Mouse (Mus musculus) fibroblast of lung, adult 2 months (primary cell): ENCODE measurements around the gene Tmem40.

Source experiments
- DNase-seq: peaks from one replicate; pipeline ENCODE4 v3.0.0-alpha.2; 2011; ENCODE audit warnings: low read depth

The Tmem40 gene

DNA sequence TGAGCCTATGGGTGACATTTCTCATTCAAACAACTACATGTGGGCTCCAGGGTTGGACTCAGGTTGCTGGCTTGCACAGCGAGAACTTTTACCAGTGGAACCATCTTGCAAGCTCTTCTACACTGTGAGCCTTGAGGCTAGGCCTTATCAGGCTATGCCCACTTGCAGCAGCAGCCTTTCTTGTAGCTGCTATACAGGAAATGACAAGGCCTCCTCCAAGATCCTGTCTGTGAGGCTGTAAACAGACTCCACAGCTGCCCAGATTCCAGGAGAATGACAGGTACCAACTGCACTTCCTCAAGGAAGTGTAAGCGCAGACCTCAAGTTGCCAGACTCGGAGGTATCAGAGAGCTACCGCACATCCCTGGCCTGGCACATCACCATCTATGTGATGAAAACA is 6.0 kb upstream of the Tmem40 start:
- no peak for DNase-seq

DNA sequence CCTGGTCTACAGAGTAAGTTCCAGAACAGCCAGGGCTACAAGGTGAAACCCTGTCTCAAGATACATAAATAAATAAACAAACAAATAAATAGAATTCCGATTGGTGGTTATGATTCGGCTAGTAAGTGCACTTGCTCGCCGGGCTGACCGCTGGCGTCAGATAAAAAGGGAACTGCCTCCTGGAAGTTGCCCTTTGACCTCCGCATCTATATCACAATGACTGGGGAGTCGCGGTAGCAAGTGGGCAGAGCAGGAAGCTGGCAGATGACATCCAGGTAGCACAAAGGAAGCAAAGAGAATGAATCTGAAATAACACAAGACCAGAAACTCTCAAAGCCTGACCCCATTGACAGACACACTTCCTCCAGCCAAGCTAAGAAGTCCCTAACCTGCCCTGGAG is 5.1 kb upstream of the Tmem40 start:
- DNase-seq: no peak

DNA sequence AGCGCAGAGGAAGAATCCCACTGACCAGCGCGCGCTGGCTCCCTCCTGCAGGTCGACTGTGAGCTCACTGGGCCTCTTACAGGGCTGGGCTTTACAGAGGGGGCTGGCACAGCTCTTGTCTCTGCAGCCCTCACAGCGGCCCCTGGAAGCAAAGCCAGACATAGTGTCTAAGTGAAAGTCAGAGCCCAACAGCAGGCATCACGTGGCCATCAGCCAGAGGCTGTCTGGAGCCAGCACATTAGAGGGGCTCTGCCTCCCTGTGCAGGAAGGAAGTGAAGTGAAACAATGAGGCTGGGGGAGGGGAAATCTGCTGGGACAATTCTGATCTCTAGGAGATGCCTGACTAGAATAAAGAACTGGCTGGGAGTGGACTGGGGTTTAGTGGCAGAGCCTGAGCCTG is 2.0 kb upstream of the Tmem40 start:
- DNase-seq: no peak

DNA sequence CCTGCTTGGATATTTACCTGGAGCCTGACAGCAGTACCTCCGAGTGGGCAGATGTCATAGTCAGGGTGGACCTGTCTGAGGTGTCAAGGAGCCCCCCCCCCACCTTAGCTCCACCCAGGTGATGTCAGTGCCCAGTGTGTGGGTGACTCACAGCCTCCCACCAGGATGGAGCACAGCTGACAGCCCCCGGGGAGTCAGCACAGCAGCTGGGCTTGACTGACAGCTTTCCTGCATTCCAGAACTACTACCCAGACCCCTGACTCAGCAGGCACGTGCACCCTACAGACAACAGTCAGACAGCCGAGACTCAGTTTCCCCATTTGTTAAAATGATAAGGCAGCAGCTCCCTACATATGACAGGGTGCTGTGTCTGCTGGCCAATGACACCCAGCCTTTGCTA is 1.2 kb downstream of the Tmem40 start:
- no peak for DNase-seq

DNA sequence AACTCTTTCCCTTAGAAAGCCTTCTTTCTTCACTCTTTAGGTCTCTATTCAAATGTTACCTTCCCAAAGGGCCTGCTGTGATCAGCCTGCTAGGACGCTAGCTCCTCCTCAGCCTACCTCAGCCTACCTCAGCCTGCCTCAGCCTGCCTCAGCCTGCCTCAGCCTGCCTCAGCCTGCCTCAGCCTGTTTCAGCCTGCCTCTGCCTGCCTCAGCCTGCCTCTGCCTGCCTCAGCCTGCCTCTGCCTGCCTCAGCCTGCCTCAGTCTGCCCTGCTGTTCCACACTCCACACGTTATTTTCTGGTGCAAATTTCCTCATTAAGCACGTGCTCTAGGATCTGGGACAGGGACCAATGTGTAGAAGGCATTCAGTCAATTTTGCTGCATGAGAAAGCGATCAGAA is 2.1 kb downstream of the Tmem40 start:
- no peak for DNase-seq

DNA sequence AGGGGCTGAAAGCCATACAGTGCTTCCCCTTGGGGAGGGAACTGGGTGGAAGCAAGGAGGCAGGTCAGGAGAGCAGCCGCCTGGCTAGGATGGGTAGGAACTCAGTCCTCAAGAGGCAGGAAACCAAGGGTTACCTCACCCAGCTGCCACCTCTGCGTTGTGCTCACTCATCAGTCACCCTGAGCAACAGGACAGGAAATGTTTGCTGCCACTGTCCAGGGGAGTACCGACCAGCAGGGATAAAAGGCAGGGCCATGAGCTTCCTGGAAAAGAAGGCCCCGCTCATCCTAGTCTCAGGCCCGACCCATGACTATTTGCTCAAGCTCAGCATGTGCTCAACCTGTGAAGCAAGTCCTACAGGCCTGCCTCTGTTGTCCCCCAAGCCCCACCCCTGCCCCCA is 2.7 kb downstream of the Tmem40 start:
- DNase-seq: no peak

DNA sequence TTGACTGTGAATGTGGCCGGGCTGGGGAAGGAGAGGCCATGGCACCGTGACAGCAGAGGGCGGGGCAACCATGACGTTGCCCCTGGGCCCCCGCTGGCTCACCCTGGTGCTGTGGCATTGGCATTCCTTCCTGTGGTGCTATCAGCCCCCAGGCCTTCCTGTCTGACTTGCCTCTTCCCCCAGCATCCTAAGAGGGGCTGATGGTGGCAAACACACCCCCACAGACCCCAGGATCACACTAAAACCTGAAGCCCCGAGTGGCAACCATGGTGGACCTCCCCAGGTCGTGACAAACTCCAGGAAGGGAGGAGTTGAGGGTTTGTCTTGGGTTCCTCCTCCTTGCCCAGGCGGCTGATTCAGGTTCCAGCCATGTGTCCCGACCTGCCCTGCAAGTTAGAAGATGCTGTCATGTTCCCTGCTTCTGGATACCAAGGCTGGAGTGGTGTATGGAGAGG is 3.2 kb downstream of the Tmem40 start:
- no peak for DNase-seq

DNA sequence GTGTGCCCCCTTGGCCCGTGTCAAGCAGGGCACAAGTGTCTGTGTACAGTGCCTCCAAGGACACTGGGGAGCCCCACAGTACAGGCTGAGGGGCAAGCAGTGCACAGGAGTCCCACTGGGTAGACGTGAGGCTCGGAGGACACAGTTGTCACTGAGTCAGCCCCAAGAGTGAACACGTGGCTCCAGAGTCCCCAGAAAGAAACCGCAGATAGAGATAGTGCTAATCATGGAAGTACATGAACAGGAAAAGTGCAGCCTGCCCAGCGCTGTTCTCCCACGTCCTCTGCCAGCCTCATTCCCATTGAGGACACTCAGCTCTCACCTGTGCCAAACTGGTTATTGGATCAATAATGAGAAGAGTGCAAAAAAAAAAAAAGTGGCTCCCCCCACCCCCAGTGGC is 6.7 kb downstream of the Tmem40 start:
- no peak for DNase-seq

DNA sequence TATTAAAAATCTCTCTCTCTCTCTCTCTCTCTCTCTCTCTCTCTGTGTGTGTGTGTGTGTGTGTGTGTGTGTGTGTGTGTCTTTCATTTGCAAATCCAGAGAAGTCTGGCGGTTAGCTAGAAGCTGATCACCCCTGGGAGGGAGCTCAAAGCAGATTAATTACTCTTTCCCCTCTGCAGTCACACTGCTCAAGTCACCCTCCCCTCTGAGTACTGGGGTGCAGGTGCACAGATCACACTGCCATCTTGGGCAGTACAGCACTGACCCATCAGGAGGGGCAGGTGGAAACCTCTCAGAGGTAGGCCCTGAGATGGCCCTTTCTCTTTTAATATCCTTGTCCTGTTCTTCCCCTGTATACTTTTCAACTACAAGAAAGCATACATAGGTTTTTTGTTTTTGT is 15.9 kb downstream of the Tmem40 start:
- DNase-seq: no peak

DNA sequence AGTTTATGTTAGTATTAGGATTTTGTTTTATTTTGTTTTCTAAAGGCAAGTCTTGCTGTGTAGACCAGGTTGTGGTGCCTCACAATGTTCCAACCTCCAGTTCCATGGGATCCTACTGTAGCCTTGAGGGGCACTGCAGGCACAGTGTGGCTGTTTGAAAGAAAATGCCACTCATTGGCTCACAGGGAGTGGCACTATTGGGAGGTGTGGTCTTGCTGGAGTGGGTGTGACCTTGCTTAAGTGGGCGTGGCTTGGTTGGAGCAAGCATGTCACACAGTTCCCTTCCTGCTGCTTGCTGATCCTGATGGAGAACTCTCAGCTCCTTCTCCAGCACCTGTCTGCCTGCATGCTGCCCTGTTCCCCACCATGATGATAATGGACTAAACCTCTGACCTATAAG is 18.6 kb downstream of the Tmem40 start:
- no peak for DNase-seq

DNA sequence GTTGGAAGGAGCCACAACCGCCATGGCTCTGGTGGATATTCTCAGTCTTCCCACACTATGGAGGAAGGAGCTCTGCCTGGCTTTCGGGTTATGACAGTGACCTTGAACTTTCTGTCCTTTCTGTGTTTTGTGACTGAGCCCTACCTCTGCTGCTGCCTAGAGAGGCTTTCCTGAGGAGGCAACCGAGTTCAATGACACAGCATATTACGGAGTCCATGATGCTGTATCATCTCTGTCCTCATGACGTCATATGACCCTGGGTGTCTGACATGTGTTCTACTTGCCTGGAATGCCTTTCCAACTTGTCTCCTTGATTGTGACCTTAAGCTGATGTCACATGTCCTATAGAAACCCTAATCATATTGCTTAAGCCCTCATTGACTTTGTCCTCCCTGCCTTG is 23.2 kb downstream of the Tmem40 start:
- DNase-seq: no peak

DNA sequence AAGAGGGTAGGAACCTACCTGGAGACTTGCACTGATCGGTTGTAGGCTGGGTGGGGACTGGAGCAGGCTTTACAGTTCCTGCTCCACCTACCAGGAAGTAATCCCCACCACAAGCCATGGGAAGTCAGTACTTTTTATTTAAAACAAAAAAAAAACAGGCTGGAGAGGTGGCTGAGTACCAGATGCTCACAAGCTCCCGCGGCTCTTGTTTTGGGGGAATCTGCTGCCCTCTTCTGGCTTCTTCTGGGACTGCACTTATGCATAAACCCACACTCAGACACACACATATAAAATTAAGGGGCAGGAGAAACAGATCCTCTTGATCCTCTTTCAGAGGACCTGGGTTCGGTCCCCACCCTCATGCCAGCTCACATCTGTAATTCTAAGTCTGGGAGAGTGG is 27.3 kb downstream of the Tmem40 start:
- DNase-seq: no peak

DNA sequence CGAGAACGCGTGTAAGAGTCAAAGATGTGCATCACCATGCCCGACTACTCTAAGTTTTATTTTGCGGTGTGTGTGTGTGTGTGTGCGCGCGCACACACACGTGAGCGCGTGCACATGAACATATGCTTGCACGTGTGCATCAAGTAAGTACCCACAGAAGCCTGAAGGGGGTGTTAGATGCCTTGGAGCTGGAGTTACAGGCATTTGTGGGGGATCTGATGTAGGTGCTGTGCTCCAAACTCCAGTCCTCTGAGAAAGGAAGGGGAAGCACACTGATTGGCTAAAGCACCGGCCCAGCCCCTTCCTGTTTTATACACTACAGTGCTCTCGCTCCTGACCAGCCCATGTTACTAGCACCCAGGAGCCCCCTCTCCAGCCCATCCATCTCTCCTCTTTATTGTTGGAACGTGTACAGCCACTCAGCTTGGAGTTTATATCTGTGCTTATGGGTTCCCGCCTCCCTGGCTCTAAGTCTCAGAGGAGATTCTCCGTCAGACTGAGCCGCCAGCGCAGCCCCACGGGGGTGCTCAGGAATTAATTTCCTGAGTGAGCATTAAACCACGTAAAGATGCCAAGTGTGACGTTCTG is 29.8 kb downstream of the Tmem40 start:
- DNase-seq: no peak

DNA sequence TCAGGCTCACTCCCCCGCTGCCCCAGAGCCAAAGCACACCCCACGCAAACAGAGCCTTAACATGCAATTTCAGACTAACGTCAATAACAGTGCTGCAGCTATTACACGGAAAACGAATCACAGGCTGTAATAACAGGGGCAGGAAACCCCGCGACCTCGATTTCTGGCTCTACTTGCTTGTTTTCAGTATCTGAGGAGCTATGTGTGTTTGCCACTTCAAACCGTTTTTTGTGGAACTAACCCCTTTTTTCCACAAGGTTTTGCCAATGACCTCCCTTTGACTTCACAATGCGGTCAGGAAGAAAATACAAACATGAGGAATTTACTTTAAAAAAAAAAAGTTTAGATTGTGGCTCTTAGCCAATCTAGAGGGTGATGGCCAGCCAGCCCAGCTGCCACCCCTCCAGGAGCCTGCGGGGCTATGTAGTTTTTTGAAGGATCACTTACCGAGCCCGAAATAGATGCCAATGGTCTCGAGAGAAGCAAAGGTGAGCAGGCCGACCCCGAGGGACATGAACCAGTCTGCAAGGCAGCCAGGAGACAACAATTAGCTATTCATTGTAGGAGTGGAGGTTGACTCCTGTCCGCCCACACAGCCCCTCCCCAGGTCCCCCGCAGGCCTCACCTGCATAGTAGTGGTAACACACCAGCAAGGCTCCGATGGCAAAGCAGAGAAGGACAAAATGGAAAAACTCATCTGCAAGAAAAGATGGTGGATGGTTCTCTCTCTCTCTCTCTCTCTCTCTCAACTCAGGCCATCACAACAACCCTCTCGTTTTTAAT is 31.5 kb downstream of the Tmem40 start:
- DNase-seq: no peak

DNA sequence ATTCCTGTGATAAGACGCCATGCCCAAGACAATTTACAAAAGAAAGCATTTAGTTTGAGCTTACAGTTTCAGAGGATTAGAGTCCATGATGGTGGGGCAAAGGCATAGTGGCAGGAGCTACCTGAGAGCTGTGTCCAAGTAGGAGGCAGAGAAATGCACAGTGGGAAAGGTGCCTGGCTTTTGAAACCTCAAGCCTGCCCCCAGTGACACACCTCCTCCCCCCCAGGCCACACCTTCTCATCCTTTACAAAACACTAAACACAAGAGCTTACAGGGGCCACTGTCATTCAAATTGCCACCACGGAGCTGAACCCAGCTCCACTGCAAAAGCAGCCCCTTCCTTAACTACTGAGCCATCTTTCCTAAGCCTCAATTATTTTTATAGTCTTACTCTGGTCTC is 34.6 kb downstream of the Tmem40 start:
- no peak for DNase-seq

DNA sequence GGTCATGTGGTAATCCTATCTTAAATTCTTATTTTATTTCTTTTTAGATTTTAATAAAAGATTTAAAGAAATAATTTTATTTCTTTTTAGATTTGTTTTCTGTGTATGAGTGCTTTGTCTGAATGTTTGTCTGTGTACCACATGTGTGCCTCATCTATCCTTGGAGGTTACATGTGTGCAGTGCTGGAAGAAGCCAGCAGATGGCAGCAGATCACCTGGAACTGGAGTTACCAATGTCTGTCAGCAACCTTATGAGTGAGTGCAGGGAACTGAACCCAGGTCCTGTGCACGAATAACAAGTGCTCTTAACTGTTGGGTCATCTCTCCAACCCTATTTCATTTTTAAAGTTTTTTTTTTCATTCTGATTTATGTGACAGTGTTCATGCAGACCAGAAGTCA is 35.1 kb downstream of the Tmem40 start:
- DNase-seq: no peak

DNA sequence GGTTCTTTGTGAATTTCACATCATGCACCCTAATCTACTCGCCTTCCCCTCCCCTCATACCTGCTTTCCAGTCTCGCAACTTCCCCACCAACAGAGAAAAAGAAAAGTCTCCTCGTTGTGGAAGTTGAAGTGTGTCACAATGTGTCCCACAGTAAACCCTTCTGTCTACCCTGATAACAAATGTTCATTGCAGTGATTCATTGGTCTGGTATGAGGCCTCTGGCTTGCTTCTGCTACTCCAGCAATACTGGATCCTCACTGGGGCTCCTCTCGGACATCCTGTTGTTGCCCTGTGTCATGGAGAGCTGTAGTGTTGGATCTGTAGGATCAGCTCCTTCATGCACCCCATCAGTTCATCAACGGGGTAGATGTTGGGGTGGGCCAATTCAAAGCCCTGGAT is 40.0 kb downstream of the Tmem40 start:
- no peak for DNase-seq

DNA sequence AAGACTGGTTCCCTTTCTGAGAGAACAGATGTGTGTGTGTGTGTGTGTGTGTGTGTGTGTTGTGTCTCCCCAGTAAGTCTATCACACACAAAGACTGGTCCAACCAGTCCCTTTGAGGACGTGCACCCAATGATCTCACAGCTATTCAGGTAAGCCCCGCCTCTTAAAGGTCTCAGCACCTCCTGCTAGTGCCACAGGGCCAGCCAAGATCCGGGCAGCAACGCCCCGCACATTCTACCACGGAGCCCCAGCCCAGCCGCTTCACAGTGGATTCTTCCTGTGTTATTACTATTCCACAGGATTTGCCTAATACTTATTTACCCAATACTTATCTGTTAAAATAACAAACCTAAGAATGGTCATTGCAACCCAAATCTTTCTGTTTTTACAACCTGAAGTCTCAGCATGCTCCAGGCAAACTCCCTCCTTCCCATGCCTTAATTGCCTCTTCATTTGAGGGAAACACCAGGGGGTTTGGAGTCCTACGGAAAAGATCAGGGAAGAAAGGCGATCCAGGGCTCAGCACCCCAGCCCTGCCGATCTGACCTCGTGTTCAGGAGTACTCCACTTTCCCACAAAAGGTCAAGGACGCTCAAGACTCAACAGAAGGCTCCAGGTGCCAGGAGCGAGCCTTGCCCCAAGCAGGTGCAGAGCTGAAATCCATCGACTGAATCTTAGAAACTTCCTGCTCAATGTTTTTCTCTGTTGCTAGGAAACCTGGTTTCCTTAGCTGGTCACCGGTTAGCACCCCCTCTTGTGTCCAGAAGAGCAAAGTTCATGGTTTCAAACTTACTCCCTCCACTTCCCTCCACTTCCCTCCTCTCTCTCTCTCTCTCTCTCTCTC is 44.3 kb downstream of the Tmem40 start:
- no peak for DNase-seq

DNA sequence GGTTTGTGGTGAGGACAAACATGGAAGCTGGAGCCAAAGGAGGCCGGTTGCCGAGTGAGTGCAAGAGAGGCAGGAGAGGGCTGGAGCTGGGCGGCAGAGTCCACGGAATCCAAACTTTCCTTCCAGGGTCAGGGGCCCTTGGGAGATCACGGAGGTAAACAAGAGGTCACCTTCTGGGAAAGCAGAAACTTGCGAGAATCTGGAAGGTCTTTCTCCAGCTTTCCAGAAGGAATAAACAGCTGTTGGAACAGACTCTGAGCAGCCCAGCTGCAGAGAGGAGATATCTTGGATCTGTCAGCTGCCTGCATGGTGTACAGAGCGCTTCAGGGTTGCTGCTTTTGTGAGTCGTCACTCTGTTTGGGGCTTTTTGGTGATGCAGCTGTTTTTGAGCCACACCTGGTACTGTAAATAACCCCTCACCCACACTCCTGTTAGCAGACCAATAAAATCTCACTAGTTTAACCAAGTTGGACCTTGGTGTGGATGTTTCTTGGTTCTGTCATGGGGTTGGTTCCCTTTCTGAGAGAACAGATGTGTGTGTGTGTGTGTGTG is 45.0 kb downstream of the Tmem40 start:
- no peak for DNase-seq

DNA sequence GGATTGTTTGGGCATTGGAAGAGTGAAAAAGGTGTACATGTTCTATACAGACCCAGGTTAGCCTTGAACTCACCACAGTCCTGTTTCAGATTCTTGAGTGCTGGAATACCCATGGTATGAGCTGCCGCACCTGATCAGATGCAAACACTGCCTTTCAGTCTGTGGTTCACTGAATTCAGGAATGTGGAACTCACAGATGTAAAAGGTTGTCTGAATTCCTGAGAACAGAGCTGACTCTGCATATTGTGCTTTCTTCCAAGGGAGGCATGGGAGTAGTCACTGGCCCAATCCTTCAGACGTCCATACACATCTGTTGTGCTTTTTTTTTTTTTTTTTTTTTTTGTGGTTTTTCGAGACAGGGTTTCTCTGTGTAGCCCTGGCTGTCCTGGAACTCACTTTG is 50.9 kb downstream of the Tmem40 start:
- no peak for DNase-seq

DNA sequence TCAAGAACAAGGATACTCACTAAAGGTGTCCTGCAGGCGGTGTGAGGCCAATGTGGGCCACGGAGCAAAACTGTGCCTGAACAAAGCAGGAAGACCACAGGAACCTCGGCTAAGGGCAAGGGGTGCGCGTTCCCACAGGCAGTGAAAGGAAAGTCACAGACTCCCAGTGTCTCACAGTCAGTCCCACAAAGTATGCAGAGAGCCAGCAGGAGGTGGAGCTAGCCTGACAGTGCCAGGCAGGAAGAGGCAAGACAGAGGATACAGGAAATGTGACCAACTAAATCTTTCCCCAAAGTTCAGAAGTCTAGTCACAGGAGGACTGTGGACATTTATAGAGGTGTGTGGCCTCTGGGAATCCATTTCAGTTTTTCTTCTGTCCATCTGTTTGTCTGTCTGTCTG is 59.3 kb downstream of the Tmem40 start:
- DNase-seq: no peak

DNA sequence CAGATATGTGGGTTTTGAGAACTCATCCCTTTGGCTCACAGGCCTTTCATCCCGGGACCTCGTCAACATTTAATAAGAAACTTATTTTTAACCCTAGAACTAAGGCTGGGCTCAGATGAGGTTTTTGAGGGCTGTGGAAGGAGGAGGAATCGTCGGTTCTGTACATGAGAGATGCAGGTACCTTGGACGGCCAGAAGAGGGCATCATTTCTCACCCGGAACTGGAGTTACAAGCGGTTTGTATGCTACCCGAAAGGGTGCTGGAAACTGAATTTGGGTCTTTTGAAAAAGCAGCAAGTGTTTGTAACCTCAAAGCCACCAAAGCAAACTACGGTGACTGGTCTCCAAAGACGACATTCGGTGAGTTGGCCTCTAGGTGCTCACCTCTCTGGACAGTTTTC is 60.9 kb downstream of the Tmem40 start:
- DNase-seq: no peak

DNA sequence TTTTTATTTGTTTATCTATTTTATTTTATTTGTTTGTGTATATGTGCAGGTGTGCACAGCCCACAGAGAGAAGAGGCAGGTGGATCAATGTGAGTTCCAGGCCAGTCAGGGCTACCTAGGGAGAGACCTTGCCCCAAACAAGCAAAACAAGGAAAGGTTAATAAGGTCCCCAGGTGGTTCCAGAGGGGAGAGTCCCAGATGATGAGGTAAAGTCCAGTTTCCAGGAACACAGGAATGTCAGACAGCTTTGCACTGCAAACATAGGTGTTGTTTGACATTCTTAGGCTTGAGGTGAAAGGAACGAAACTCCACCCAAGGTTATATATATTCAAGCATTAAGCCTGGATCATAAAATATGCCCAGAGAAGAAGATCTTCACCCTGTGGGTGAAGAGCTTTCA is 61.4 kb downstream of the Tmem40 start:
- no peak for DNase-seq
